Mouse (Mus musculus): ENCODE measurements at regions not wholly inside any gene's neighbourhood (a gene's known extent, or its start where the extent isn't known, plus 50 kb on each side); places are given as distances from the start of the nearest gene placed in this dataset.

DNA sequence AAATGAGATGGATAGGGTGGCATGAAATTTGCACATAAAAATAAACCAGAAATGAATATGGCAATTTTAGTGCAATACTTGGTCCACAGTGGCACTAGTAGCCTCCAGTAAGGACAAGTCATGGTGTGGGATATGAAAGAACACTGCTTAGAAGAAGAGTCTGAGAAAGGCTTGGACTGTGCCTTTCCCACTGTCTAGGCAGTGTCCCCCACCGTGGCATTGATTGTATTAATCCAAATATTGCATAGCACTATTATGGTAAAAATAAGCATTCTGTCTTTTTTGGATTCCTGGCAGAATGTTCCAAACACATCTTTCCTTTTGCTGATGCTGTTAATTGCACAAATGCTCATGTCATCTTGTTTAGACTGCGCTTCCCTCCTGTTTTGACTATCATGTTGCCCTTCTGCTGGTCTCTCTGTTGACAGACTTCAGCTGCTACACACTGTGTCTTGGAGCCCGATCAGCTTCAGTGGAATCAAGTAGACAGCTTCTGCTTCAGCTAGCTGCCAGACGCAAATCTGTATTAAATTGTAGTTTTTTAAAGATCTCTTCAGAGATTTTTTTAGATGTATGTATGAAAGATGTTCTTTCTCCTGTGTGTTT is 186.2 kb upstream of the Robo2 start:
- no peak for DNase-seq

DNA sequence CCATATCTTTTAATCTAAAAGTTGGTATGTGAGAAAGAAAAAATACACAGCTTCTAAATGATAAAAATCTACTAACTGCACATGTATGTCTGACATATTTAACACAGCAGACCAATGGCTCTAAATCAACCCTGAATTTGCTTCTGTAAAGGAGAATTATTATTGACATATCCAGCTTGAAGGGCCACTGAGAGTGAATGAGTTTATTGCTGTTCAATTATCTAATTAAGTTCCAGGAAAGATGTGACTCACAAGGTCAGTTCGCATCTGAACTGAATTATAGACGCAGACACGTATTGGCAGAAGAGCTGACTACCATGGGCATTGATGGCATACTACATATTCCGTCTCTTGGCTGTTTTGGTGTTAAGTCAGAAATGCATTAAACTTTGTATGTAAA is 180.3 kb upstream of the Robo2 start:
- DNase-seq, result no peak

DNA sequence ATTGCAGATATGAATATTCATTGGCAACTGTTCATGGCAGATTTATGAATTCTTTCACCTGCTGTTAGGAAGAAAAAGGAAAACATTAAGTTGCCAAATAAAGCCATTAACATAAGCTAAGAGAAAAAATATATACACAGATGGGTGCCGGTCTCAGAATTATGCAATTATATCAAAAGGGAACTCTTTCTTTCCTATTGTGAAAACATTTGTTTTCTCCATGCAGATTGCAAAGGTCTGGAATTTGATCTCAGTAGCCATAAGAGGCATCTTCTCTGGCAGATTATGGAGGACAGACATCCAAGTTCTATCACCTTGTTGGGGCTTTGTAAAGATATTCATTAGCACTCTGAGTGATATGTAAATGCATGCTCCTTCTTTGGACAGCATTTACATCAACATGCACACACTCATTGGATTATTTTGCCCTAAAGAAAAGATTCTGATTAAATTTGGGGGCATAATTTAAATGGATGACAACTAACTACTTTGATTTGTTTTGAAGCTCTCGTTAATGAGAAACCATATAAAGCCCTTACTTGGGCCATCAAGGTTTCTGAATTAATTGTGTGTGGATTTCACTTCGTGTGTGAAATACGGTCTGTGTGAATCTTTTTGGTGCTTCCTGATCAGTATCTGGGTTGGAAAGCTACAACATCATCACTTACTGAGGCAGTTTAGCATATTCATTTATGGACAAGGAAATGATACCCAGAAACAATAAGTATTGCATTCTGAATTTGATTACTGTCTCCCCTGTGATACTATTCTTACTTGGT is 171.2 kb upstream of the Robo2 start:
- no peak for DNase-seq

- no peak for DNase-seq
These were observed 136.7 kb upstream of the Robo2 start for GRCm38 (mm10) chr16:74548374-74548773.

DNA sequence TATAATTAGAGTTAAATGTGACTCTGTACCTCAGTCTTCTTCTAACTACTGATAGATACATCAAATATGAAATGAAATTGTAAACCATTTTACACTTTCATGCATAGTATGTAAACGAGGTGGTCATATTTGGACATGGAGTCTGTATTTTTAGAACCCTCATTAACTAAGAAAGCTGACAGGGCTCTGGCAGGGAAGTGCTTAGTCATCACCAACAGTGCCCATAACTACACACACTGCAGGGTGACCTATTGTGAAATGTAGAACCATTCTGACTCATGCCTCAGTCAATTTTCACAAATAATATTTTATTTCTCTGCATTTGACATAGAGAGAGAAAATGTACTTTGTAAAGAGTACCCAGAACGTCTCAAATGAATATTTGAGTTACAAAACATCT is 118.9 kb upstream of the Robo2 start:
- DNase-seq, result peak; percentile 5

GRCm38 (mm10) chr16:74528245-74528644 is 116.6 kb upstream of the Robo2 start:
- DNase-seq, result no peak

DNA sequence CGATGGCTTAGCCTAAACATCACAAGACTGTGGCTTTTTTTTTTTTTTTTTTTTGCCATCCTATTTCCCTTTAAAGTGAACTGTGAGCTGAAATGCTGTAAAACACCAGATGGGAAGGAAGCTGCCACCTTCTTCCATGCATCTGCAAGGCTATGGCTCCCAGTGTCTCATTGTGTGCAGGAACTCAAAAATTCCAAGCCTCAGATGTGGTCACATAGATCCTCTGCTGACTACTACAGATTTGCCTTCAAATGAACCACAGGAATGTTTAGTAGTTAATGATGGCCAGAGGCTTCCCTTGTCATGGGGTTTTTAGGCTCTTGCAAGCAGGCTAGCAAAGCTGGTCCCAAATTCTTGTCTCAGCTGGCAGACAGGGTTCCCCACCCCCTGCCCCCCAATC is 114.9 kb upstream of the Robo2 start:
- DNase-seq, result no peak

- no peak for DNase-seq
These were observed 108.9 kb upstream of the Robo2 start for GRCm38 (mm10) chr16:74520501-74520900.

DNA sequence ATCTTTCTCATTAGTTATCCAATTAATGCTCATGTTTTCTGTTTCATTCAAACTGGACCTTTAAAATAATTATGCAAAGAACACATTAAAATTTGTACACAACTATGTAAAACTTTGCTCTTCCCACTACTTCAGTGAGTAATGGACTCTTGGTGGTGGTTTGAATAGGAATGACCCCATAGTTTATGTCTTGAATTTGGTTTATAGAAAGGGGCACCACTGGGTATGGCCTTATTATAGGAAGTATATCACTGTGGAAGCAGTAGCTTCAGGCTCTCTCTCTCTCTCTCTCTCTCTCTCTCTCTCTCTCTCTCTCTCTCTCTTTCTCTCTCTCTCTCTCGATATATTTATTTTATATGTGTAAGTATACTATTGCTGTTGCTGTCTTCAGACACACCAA is 106.3 kb upstream of the Robo2 start:
- no peak for DNase-seq

- no peak for DNase-seq
These were observed 105.7 kb upstream of the Robo2 start for GRCm38 (mm10) chr16:74517374-74517773.

DNA sequence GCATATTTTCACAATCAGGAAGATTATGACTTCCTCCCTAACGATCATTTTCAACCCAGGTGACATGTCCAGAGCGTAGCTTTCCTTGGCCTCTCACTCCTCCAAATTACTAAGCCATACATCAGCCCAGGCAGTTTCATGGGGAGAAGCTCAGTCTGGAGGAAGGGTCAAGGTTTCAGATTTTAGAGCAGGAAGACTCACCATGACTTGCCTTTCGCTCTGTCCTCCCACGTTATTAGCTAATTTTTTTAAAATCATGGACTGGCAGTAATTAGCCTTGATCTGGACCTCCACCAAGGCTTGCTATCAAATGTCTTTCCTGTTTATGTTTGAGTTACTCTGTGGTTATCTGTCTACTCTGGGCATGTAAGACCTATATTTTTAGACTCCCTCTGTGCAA is 102.9 kb upstream of the Robo2 start:
- no peak for DNase-seq

DNA sequence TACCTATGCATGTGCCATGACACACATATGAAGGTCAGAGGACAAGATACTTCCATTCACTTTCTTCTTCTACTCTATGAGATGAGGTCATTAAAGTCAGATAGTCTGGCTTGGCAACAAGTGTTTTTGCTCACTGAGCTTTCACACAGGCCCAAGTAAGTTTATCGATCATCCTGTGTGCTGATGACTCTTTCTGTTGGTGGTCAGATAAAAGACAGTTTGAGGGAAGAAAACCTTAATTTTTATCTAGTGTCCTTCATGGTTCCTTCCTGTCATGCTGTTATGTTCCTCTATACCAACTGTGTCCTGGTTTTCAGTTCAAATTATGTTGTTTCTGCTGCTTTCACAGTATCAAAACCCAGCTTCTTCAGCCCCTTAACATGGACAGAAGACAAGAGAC is 98.8 kb upstream of the Robo2 start:
- no peak for DNase-seq

DNA sequence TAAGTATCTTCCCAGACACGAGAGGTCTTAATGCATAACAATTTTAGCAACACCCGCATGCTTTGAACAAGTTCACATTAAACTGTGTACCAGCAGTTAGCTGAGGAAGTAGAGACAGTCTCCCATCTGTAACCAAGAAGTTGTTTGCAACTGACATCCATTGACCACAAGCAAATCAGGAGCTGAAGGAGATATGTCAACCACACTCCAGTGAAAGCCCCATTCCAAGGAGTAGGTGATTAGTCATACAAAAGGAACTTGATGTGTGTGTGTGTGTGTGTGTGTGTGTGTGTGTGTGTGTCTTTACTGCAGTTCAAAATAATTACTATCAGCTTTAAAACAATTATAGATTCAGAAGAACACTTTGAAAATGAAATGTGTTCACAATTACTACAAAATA is 97.9 kb upstream of the Robo2 start:
- no peak for DNase-seq

GRCm38 (mm10) chr16:74506719-74507118 is 95.1 kb upstream of the Robo2 start:
- no peak for DNase-seq

GRCm38 (mm10) chr16:74506173-74506709 is 94.6 kb upstream of the Robo2 start:
- DNase-seq, result no peak

- peak; percentile 2 for DNase-seq
These were observed 92.8 kb upstream of the Robo2 start for GRCm38 (mm10) chr16:74504426-74504825.

GRCm38 (mm10) chr16:74500687-74501086 is 89.1 kb upstream of the Robo2 start:
- no peak for DNase-seq

DNA sequence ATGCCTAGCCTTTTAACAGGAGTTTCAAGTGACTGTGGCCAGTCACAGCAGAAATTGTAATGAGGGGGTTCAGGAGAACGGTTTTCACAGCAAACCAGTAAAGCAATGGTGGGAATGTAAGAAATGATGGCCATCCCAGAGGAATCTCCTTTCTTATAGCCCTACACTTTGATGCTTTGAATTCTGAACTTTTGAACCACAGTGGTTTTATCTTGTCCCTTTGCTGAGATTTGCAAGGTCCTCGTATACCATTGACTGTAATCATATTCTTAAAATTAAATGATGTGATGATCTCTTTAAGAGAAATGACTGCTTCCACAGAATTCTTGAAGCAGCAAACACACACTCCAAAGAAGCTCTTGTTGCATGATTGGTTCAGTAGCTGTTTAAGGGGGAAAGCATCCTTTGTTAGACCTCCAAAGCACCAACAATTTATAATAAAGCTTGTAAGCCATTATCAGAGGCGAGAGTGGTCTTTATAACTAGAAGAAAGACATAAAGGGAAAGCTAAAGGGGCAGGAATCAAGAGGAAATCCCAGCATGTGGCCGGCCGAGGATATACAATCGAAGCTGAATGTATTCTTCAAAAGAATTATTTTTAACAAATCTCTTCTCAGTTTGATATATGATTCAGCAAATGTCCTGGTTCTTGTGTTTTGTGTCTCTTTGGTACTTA is 56.3 kb upstream of the Robo2 start:
- DNase-seq, result no peak

DNA sequence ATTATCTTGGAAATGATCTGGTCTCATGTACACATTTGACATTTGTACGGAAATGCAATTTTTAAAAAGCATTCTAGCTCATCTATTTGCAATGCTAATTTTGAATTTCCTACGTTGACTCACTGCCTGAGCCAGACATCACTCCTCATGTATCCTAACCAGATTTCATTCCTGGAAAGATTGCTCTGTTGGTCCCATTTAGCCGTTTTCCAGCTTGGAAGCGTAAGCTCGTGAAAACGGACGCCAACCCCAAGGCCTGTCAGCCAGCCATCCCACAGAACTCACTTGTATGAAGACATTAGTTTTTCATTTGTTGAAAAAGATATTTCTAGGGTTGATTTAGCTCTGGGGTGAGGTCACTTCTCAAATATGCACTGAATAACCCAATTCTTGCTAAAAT is 55.5 kb upstream of the Robo2 start:
- DNase-seq, result no peak

- DNase-seq, result no peak
These were observed 53.2 kb upstream of the Robo2 start for GRCm38 (mm10) chr16:74464835-74465234.

DNA sequence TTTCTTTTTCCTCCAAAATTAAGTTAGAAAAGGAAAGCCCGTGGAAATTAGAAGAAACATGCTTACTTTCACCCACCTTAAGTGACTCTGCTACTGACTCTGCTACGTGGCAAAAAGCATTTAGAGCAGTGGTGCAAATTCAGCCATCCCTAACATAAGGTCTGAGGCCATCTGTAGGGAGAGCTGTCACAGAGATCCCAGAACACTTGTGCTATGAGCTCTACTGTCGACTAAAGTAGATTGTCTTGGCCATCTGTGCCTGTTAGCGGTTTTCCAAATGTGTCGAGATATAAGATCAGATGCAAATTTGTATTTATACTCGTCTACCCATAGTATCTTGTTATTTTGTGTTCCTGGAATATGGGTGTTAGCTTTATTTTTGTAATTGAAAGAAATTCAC is 52.7 kb upstream of the Robo2 start:
- no peak for DNase-seq

GRCm38 (mm10) chr16:74462436-74462835 is 50.8 kb upstream of the Robo2 start:
- no peak for DNase-seq

All from adrenal gland, postnatal 10 days (tissue).